Comparison of ENCODE assay signal across 8 mouse cellular contexts in the genomic region with DNA sequence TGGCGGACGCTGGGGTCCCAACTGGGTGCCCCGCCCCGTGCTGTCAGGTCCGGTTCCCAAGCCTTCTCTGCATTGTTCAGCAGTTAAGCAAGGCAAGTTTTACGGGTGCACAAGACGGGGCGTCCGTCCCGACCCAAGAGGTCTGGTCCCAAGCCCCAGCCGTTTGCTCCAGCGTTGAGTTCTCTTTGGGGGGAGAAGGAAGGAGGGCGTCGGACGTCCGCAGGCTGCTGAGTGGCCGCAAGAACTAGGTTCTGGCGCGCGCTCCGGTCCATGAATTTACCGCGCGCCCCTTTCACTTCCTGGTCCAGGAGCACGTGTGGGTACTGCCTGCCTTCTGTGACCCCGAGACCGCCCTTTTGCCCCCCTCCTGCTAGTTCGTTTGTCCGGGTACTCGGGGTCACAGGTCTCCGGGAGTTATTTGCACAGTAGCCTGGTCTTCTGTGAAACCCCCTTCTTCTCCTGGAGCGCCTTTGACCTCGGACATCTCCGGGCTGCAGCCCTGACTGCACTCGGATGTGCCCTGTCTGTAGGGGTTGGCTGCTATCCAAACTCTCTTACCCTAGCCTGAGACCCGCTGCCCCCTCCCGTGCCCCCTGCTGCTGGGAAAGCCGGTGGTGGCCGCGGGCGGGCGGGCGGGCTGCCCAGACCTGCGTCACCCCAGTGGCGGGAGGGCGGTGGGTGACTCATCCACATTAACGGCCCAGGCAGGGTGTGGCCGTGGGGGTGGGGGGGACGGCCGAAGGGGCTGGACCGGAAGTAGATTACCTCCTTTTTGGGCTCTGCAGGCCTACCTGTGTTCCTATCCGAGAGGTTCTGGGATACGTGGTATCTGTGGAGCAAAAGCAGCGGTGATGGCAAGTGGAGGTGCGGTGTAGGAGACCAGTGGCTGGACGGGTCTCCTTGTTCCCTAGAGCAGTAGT. TPM values are rescaled to one million over a fixed set of nuclear protein-coding genes. Genes with fewer than 3 reads are reported as not detected.
DNase-seq lines count a peak whose midpoint lies in the region; ATAC-seq and TF ChIP-seq lines count a peak whose summit lies in the region.

No protein-coding gene starts in this region.

- peak overlapping the region; percentile 57 for H3K4me2 ChIP-seq in forebrain, embryonic 12.5 days
- peak overlapping the region; percentile 77 for H3K4me2 ChIP-seq in limb, embryonic 12.5 days
- peak overlapping the region; percentile 57 for H3K4me2 ChIP-seq in midbrain, embryonic 13.5 days (replicated peaks)

- no peaks in the 10 kb centered on the region for H3K9me3 ChIP-seq in forebrain, embryonic 12.5 days
- no peaks in the 10 kb centered on the region for H3K9me3 ChIP-seq in limb, embryonic 12.5 days
- H3K9me3 ChIP-seq in midbrain, embryonic 13.5 days: no peaks in the 10 kb centered on the region

- peak overlapping the region; percentile 41 for H3K4me3 ChIP-seq in forebrain, embryonic 12.5 days (replicated peaks)
- peak overlapping the region; percentile 55 for H3K4me3 ChIP-seq in limb, embryonic 12.5 days (replicated peaks)
- peak overlapping the region; percentile 37 for H3K4me3 ChIP-seq in midbrain, embryonic 13.5 days (replicated peaks)

- 2% methylated on average over 56 of the region's 56 CpGs for WGBS in forebrain, embryonic 12.5 days
- WGBS in limb, embryonic 12.5 days: 2% methylated on average over 56 of the region's 56 CpGs
- 2% methylated on average over 56 of the region's 56 CpGs for WGBS in midbrain, embryonic 13.5 days

- TF ChIP-seq CTCF in Patski (IDR thresholded peaks at IDR 0.05): no peak

- POLR2A ChIA-PET in Patski (lab: Charles Lee): interaction anchor here (0.7 kb wide), 1 partner anchor 10 kb away, joined by 6 read pairs; no protein-coding TSS in a partner anchor

- in situ Hi-C loops in Patski (cut with MboI; ENCODE audit: low pct_unique_long_range_greater_than_20kb): loop anchor here (10.0 to 25.0 kb wide), 2 partner anchors 186 to 363 kb away; a partner anchor contains a TSS

- peaks cover 35% of the 10 kb centered on the region for H3K36me3 ChIP-seq in forebrain, embryonic 12.5 days (replicated peaks)
- H3K36me3 ChIP-seq in limb, embryonic 12.5 days: peaks cover 40% of the 10 kb centered on the region
- H3K36me3 ChIP-seq in midbrain, embryonic 13.5 days: peaks cover 29% of the 10 kb centered on the region

- CTCF ChIA-PET in Patski (lab: Charles Lee): interaction anchor here (1.2 to 2.0 kb wide), 2 partner anchors 10 kb away, joined by 3 to 8 read pairs; no protein-coding TSS in a partner anchor

- no peak overlapping the region for H3K27ac ChIP-seq in forebrain, embryonic 12.5 days
- peak overlapping the region; percentile 35 for H3K27ac ChIP-seq in limb, embryonic 12.5 days
- peak overlapping the region; percentile 39; the same call in 1 of the 2 replicates for H3K27ac ChIP-seq in midbrain, embryonic 13.5 days

- H3K27me3 ChIP-seq in Patski: no peaks in the 10 kb centered on the region
- peaks cover 63% of the 10 kb centered on the region for H3K27me3 ChIP-seq in forebrain, embryonic 12.5 days
- peaks cover 16% of the 10 kb centered on the region for H3K27me3 ChIP-seq in limb, embryonic 12.5 days
- H3K27me3 ChIP-seq in midbrain, embryonic 13.5 days: peaks cover 66% of the 10 kb centered on the region

- peaks cover 53% of the 10 kb centered on the region for H3K4me1 ChIP-seq in forebrain, embryonic 12.5 days
- peaks cover 52% of the 10 kb centered on the region for H3K4me1 ChIP-seq in limb, embryonic 12.5 days (replicated peaks)
- peaks cover 54% of the 10 kb centered on the region for H3K4me1 ChIP-seq in midbrain, embryonic 13.5 days (replicated peaks)

- ATAC-seq in Patski: peak; percentile 42
- no peak; the same call in 1 of the 2 replicates for ATAC-seq in forebrain, embryonic 12.5 days (ENCODE audit: low FRiP score)
- peak; percentile 15; the same call in 1 of the 2 replicates for ATAC-seq in limb, embryonic 12.5 days (ENCODE audit: insufficient number of reproducible peaks, insufficient read depth, low FRiP score, low TSS enrichment, low read depth)
- 0 out of 2 replicates have a peak, but pooled peaks have one; percentile 2 for ATAC-seq in midbrain, embryonic 13.5 days

- peak; percentile 85 for DNase-seq in 3T3-L1 (ENCODE audit: low read depth, low spot score)
- DNase-seq in Patski (ENCODE audit: low read depth, low spot score): peak; percentile 77
- DNase-seq in heart, postnatal 4 days: peak; percentile 82
- DNase-seq in thymus, postnatal 36 days: peak; percentile 35 to 52
- no peak for DNase-seq in frontal cortex, postnatal 25 days (ENCODE audit: low spot score in 2 of 2)

- peak overlapping the region; percentile 42 for H3K9ac ChIP-seq in forebrain, embryonic 12.5 days
- H3K9ac ChIP-seq in limb, embryonic 12.5 days (replicated peaks): peak overlapping the region; percentile 56
- H3K9ac ChIP-seq in midbrain, embryonic 13.5 days (replicated peaks): peak overlapping the region; percentile 49

RNA-seq across cellular contexts. Expression of a gene that starts 0.9 kb away (rescaled TPM):
- polyA plus RNA-seq in Patski (2021): 609 TPM
- 40.0 and 45.7 TPM in 2 replicates for polyA plus RNA-seq in forebrain, embryonic 12.5 days (2016; fragmentation: Nextera tagmentation; extraction: Ambion mirVana)
- 100 to 1,000 TPM; 230 to 244 TPM for total RNA-seq in heart, postnatal 4 days (2021)
- 66.4 and 74.9 TPM in 2 replicates for polyA plus RNA-seq in limb, embryonic 12.5 days (2016; fragmentation: Nextera tagmentation; extraction: Ambion mirVana)
- polyA plus RNA-seq in midbrain, embryonic 13.5 days (2015; fragmentation: Nextera tagmentation; extraction: Ambion mirVana): 44.0 and 49.9 TPM in 2 replicates

RNA-seq across cellular contexts. Expression of a gene that starts 19.1 kb away (rescaled TPM):
- 11.0 TPM for polyA plus RNA-seq in Patski (2021)
- 102 TPM in 2 replicates for polyA plus RNA-seq in forebrain, embryonic 12.5 days (2016; fragmentation: Nextera tagmentation; extraction: Ambion mirVana)
- 1 to 10 TPM; 2.5 to 3.1 TPM for total RNA-seq in heart, postnatal 4 days (2021)
- polyA plus RNA-seq in limb, embryonic 12.5 days (2016; fragmentation: Nextera tagmentation; extraction: Ambion mirVana): 69.7 and 70.5 TPM in 2 replicates
- polyA plus RNA-seq in midbrain, embryonic 13.5 days (2015; fragmentation: Nextera tagmentation; extraction: Ambion mirVana): 89.0 and 94.9 TPM in 2 replicates

RNA-seq across cellular contexts. Expression of a gene that starts 19.9 kb away (rescaled TPM):
- polyA plus RNA-seq in Patski (2021): 0.08 TPM
- 1.2 and 2.6 TPM in 2 replicates for polyA plus RNA-seq in forebrain, embryonic 12.5 days (2016; fragmentation: Nextera tagmentation; extraction: Ambion mirVana)
- total RNA-seq in heart, postnatal 4 days (2021): 1 to 10 TPM; 3.3 to 3.5 TPM
- 1.1 and 1.2 TPM in 2 replicates for polyA plus RNA-seq in limb, embryonic 12.5 days (2016; fragmentation: Nextera tagmentation; extraction: Ambion mirVana)
- 1.9 and 2.0 TPM in 2 replicates for polyA plus RNA-seq in midbrain, embryonic 13.5 days (2015; fragmentation: Nextera tagmentation; extraction: Ambion mirVana)

RNA-seq across cellular contexts. Expression of a gene that starts 25.6 kb away (rescaled TPM):
- 0.08 TPM for polyA plus RNA-seq in Patski (2021)
- polyA plus RNA-seq in forebrain, embryonic 12.5 days (2016; fragmentation: Nextera tagmentation; extraction: Ambion mirVana): 0.15 TPM in 1 of 2 replicates, not detected in the other
- total RNA-seq in heart, postnatal 4 days (2021): 1 to 10 TPM; 1.4 to 1.8 TPM
- 0.21 TPM in 1 of 2 replicates, not detected in the other for polyA plus RNA-seq in limb, embryonic 12.5 days (2016; fragmentation: Nextera tagmentation; extraction: Ambion mirVana)
- polyA plus RNA-seq in midbrain, embryonic 13.5 days (2015; fragmentation: Nextera tagmentation; extraction: Ambion mirVana): 0.31 TPM in 1 of 2 replicates, not detected in the other

RNA-seq across cellular contexts. Expression of a gene that starts 55.0 kb away (rescaled TPM):
- polyA plus RNA-seq in Patski (2021): 0.04 TPM
- polyA plus RNA-seq in forebrain, embryonic 12.5 days (2016; fragmentation: Nextera tagmentation; extraction: Ambion mirVana): 0.28 TPM in 1 of 2 replicates, not detected in the other
- total RNA-seq in heart, postnatal 4 days (2021): under 1 TPM in 1 of 2 experiments, not detected in 1; 0.17 TPM
- 0.18 TPM in 1 of 2 replicates, not detected in the other for polyA plus RNA-seq in limb, embryonic 12.5 days (2016; fragmentation: Nextera tagmentation; extraction: Ambion mirVana)
- 0.20 TPM in 1 of 2 replicates, not detected in the other for polyA plus RNA-seq in midbrain, embryonic 13.5 days (2015; fragmentation: Nextera tagmentation; extraction: Ambion mirVana)

Comparison
In these comparisons a context has a peak if more than half of its experiments do, and no peak if none do; other contexts are left out.
1. DNase-seq: peak in 3T3-L1 (single experiment), Patski (single experiment), heart, postnatal 4 days (single experiment) and thymus, postnatal 36 days (2 of 2); none in frontal cortex, postnatal 25 days (0 of 2).
2. Peak in every context shown above with its lines, with median percentiles within 50 percentile points of each other: H3K4me2 ChIP-seq, H3K4me3 ChIP-seq and H3K9ac ChIP-seq.